Mouse (Mus musculus) embryo, embryonic 11 days (tissue): ENCODE data around the gene Chrne.

ENCODE experiments used
- DNase-seq: peaks from one replicate; pipeline ENCODE4 v3.0.0-alpha.2; 2015

The Chrne gene

DNA sequence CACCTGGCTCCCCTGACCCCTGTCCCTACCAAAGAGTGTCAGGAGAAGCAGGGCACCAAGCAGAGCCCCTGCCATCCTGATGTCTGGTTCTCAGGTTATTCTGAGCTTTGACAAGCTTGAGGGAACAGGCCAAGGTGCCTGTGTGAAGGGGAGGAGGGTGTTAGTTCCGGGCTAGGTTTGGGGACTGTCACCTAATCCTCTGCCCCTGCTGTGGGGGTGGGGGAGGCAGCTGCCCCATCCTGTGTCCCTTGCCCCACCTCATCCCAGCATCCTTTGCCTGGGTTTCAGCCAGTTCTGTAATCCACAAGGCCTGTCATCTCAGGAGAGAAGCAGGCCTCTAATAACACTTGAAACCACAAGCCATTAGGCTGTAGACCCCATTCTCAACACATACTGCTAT, at the start of gene Chrne:
TSS of gene Chrne (minus strand) at position 116 of the 400 bp plus-strand sequence.
- DNase-seq = no peak

DNA sequence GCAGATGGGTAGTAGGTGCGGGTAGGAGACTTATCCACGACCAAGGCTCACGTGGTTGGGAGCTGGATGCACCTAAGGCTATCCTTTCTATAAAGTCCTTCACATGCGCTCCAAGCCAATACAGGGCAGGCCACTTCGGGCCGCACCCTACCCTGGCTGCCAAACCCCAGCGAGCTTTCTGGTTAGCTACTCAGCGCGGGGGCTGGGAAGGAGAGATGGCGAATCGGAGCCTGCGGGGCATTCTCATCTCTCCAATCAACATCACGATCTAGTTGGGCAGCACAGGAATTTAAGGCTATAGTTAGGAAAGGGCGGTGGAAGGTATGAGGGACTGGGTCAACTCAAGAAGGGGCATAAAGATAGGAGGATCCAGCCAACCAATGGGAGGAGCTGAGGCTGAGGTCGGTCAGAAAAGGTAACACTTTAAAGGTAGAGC, 49.3 kb upstream of the Chrne start:
- no peak for DNase-seq

DNA sequence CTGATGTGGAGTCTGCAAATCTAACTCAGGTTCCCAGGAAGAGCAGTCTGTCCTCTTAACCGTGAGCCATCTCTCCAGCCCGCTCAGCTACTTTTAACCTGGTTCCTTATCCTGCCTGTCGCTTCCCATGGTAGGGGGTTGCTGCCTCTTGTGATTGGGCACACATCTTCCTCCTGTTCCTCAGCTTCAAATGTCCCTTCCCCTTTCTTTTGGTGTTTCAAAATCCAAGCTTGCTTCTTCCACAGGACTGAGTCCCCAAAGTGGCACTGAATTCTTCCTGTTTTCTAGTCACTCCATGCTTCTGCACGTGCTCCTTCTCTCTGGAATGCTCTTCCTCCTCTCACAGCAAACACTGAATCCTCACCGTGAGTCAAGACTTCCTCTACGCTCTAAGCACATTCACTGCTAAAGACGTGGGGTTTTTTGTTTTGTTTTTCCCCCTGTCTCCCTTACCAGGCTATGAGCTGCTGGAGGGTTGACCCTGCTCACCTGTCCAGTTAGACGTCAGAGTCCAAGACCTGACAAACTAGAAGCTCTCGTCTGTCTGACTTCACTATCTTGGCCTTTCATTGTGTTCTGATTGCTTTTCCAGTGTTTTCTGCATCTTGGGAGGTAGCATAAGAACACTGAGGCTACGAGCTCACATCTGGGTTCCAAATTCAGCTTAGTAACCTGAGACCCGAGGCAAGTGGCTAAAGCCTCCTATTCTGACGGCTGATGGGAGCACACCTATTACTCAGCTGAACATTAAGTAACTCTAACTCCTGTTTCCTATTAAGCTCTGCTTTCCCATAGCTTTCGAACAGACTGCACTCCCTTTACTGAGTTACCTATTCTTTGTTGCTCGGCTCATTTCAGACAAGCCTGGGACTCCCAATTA, 48.5 kb upstream of the Chrne start:
- peak; percentile 22 for DNase-seq

DNA sequence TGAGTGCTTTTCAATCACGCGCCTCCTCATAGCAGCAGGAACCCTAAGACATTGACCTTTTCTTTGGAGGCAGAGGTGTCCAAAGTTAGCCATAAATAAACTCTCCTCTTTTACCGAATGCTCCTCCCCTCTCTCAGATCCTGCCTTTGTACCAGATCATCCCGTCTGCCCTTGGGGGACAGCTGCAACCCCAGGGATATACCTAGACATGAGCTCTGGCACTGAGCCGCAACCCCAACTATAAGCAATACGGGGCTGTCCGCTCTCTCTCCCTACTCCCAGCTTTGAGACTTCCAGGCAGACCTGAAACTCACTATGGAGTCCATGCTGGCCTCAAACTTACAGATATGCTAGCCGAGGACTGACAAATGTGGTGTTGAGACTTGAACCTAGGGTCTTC, 47.7 kb upstream of the Chrne start:
- DNase-seq = no peak

DNA sequence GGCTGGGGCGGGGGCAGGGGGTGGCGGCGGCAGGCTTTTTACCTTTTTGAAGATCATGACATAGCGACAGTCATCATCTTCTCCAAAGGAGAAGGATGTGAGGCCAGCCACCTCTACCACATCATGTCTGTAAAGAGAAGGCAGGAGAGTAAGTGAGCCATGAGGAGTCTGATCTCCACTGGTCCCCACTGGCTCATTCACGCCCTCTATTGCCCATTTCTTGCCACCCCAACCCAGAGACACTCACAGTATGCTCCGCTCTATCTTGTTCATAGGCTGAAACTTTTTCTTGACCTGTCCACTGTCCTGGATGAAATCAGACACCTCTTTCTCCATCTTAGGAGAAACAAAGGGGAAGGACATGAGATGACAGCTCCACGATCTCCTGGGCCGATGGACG, 45.7 kb upstream of the Chrne start:
- DNase-seq = no peak

DNA sequence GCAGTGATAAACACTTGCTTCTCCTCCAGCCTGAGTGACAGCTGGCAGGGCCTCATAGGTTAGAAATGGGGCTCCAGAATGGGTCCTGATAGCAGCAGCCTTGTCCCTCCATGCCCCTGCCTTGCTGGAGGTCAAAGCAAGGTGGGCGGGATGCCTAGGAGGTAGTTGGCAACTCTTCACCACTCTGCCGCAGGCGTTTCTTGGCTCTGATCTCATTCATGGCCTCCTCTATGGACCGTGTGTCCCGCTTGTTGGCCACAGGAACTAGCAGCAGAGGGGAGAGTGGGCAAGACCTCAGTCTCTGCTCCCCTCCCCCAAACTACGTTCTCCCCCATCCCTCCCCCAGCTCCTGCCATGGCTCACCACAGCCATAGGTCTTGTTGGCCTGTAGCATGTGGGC, 44.9 kb upstream of the Chrne start:
- DNase-seq = no peak

DNA sequence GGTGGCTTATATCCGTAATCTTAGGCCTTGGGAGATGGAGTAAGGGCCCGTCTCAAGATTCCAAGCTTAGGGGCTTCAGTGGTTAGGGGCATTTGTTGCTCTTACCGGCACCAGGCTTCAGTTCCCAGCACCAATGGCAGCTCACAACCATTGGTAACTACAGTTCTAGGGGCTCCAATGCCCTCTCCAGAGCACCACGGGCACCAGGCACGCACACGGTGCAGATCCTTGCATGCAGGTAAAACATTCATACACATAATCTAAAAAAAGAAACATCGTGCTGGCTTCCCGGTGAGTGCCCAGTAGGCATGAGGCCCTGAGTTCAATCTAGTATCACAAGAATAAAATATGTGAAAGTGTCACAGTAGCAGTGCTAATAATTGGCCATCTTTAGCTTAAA, 44.1 kb upstream of the Chrne start:
- DNase-seq = no peak

DNA sequence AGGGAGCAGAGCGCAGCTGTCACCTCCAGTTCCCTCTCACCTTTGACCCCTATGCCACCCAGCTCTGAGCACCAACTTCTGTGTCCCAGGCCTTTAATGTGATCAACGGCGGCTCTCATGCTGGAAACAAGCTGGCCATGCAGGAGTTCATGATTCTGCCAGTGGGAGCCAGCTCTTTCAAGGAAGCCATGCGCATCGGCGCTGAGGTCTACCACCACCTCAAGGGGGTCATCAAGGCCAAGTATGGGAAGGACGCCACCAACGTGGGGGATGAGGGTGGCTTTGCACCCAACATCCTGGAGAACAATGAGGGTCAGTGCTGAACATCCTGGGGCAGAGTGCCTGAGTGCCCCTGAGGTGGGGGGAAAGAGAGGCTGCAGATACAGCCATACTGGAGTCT, 41.6 kb upstream of the Chrne start:
- DNase-seq = no peak

DNA sequence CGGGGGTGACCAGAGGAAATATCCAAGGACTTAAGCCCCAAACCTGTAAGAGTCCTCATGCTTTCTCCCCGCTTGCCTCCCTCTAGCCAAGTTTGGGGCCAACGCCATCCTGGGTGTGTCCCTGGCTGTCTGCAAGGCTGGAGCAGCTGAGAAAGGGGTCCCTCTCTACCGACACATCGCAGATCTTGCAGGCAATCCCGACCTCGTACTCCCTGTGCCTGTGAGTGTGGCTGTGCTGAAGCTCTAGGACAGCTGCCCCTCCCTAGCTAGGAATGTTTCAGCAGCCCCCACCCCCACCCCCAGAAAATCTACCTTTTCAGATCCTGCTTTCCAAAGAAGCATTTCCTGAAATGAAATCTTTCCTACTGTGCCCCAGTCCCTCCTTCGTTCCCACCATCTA, 39.9 kb upstream of the Chrne start:
- no peak for DNase-seq

DNA sequence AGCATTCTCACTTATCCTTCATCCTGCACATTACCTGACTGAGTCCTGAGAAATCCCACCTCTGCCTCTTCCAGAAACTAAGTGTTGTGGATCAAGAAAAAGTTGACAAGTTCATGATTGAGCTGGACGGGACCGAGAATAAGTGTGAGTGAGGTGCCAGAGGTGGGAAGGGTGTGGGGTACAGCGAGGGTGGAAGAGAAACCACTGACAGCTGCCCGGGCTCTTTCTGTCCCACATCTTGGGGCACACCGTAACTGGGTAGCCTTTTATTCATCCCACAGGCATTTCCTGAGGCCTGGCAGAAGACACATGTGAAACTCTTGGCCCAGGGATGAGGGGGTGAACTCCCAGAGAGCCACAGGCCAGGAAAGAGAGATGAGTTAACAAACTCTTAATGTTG, 39.5 kb upstream of the Chrne start:
- no peak for DNase-seq

DNA sequence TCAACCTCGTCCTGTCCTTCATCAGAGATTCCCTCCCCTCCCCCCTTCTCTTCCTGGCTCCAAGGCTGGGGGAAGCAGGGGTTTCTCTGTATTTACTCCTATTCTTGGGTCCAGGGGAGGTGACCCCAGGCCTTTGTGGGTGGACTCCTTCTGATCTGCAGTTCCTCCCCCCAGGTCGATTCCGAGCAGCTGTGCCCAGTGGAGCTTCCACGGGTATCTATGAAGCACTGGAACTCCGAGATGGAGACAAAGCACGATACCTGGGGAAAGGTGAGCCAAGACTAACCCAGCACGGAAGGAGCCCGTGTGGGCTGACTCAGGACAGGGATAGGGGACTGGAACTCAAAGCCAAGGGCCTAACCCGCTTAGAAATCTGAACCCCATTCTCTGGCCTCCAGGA, 39.0 kb upstream of the Chrne start:
- DNase-seq = peak; percentile 10

DNA sequence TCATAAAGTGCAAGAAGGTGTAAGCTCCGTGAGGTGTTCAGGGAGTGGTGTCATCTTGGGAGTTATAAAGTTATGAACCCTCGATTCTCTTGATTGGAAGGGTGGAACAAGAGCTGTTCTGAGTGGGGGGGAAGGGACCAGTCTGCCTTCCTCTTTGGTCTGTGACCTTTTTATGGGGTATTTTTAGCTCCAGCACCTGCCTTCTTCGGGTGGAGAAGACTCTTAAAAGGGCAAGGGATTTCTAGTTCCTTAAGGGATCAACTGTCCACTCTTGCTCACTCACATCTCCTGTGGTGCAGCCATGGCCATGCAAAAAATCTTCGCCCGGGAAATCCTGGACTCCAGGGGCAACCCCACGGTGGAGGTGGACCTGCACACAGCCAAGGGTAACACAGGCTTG, 38.6 kb upstream of the Chrne start:
- DNase-seq = no peak

DNA sequence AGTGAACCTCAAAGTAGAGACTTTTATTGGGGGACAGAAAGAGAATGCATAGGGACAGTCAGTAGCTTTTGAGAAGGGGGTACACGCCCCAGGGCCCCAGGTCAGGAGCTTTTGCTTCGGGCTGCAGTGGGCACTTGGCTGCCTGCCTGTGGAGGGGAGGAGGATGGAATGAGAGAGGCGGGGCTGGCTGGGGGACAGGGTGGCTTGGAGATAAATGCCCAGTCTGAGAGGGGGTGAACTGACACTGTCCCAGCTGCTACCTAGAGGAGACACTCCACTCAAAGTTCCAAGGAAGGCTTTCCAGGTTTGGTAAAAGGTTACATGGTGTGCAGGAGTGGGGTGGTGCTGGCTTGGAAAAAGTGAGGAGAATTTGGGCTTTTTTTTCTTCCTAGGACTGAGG, 37.9 kb upstream of the Chrne start, which contains the start of gene Eno3:
TSS of gene Eno3 (plus strand) at position 239 of the 400 bp plus-strand sequence.
- DNase-seq = peak; percentile 47

DNA sequence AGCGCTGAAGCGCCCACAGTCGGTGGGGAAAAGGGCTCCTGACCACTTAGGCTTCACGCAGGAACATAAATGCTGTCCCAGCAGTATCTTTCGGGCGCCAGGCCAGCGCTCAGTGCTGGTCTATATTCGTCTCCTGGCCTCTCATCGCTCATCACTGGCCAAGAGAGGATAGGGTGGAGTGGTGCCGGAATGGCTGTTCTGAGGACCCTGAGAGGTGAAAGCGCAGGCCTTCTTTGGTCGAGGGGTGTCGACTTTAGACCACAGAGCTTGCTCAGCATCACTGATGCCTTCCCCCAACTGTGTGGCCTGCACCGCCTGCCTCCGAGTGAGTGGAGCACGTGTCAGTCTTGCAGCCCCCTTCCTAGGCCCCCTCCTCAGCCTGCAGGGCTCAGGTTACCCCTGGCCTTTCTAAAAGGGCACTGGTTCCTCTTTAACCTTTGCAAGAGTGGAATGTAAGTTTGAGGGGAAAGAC, 37.5 kb upstream of the Chrne start:
- DNase-seq = peak; percentile 83

DNA sequence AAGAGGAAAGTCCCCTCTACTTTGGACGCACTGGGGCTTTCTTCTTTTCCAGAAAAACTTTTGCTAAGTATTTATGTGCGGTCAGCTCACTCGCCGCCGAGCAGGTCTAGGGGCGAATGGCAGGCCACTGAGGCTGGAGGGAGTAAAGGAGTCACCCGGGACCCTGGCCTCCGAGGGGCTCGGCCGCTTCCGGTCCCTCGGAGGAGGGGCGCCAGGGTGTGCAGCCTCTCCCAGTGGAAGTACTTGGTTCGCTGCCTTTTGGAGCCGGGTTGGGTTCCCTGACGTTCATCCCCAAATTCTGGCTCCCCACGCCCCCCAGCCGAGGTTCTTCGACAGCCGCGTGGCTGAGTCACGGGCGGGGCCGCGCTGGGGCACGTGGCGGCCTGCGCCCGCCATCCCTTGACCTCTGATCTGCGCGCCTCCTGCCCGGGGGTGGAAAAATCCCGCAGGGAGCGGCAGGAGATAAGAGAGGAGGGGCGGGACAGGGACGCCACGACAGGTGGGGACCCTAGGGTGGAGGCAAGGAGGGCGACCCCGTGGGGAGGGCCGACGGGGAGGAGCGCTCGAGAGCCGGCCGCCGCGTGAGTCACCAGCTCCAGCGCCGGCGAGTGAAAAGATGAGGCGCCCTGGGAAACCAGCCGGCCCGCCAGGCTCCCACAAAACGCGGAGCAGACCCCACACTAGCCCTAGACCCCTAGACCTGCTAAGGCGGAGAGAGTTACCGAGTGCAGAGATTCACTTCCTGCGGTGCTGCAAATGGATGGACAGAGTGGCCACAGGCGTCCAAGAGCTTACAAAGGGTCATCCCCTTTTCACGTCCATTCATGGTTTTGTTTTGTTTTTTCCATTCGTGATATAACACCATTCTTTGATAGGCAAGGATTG, 36.8 kb upstream of the Chrne start:
- DNase-seq = peak; percentile 81

DNA sequence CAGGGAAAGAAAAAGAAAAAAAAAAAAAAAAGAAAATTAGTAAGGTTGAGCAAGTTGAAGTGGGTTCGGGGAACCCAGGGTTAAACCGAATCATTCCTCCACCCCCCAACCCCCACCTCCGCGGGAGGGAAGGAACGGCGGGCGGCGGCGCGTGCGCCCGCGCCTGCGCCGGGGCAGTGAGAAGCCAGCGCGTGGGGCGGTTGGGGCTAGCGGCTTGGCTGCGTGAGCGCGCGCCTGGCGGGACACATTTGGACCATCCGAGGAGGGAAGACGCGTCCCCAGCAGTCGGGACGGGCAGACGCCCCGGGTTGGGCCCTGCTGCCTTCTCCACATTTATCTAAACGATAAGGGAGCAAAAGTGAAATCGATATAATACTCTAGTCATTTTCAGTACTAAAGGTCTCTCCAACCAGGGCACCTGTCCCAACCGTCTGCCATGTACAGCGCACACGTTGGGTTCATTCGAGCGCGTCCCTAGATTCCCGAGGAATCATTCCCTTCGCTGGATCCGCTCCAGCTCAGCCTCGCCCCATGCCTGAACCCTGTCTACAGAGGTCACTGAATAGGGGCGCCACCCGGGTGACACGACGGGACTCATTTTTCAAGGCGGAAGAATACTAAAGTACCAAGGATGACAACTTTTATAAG, 36.0 kb upstream of the Chrne start:
- peak; percentile 94 for DNase-seq

DNA sequence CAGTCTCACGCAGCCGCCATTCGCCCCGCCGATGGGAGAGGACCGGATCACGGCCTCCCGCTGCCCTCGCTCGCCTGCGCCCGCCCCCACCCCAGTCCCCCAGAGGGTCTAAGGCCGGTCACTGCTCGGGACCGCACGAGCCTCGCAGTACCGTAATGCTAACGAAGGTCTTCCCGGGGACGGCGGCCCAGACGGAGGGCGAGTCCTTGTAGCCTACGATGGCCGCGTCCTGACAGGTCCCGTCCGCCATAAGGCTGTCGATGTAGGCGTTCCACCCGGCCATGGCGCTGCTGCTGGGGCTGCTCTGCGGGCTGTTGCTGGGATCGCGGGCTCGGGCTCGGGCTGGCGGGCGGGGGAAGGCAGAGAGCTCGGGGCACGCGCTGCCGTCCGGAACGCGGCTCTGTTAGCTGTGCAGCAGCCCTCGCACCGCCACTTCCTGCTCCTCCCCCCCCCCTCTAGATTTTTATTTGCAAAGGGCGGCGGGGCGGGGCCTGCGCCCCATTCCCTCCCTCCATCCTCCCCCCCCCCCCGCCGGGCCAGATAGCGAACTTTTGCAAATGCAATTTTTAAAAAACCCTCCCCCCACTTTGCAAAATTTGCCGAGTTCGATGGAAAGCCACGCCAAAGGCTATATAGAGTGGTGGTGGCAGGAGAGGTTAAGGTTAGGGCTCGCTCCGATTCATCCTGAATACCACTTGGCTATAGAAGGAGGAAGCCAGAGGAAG, 35.3 kb upstream of the Chrne start, which contains the start of gene Pfn1:
TSS of gene Pfn1 (minus strand) at position 447 of the 725 bp plus-strand sequence.
- DNase-seq = peak; percentile 92

DNA sequence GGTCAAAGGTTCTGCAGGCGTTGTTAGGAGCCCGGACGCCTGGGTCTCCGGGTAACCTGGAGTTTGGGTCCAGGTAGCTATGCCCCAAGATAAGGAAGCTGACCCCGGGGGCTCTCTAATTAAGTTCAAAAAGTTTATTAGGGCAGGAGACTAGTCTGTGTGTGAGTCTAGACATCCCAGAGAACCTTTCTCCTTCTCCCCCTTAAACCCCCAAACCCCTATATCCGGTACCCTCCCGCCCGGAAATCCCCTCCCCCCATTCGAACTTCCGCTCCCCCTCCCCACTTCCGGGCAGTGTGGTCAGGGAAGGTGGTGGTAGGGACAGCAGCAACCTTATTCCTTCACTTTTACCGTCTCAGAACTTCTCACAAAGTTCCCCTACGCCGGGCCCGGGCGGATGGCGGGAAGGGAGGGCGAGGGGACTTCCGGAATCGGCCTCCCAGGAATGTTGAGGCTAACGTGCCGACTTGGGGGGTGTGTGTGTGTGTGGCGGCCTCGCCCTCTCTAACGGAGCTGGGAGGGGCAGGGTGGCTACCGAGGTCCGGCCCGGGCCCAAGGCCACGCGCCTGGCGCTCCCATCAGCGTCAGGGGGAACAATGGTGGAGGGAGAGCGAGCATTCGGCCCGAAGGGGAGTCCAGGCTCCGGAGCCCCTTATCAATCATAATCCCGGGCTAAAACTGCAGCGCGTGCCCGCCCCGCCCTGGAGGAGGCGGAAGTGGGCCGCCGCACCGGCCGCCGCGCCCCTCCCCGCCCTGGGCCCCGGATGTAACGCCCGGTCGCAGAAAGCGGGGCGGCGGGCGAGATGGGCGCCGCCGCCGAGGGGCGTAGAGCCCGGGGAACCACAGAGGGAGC, 34.6 kb upstream of the Chrne start:
- DNase-seq = peak; percentile 85

DNA sequence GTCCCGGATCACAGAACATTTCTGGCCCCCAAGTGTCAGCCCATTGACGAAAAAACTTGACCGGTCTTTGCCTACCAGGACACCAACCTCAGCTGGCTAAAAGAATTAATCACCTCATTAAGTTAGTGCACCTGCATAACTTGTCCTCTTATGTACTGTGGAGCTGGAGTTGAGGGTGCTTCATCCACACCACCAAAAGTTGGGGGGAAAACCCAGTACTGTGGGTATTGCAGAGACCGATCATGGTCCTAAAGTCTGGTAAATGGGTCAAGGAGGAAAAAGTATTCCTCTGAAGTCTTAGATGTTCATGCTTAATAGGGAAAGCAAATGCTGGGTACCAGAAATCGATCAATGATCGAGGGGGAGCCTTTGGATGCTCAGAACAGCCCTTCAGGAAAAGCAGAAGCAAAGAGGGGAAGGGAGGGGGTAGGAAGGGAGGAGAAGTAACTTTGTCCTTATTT, 33.9 kb upstream of the Chrne start:
- no peak for DNase-seq

DNA sequence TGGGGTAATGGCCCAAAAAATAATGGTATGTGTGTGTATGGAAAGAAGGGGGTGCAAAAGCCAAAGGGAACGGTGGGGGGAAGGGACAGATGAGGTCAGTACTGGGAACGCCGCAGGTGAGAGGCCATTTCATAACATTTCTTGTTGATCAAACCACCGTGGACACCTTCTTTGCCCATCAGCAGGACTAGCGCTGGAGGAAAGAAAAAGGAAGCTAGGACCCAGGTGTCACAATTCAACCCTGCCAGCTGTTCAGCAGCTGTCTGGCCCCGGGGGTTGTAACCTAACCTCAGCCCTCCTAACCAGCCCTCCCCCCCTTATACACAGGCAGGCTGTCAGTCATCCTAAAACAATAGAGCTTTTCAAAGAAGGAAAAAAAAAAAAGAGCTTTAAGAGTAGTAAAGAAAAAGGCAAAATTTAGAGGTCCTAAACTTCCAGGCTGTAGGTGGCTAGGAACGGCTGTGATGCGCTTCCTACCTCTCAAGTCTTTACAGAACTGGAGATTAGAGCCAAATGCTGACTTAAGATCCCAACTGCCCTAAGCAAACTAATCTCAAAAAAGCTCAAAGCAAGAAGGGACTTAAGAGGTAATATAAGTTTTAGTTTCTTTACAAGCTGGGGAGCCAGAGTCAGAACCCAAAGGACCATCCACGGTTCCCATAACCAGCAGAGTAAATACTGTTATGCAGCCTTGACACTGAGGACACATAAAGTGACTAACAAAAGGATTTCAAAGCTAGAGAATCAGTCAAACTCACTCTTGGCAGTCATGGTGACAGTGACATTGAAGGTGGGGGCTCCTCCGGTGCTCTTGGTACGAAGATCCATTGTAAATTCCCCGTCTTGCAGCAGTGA, 33.2 kb upstream of the Chrne start:
- peak; percentile 62 for DNase-seq
